Comparison of ENCODE assay signal across 10 mouse cellular contexts in genomic region chr3:98197711-98198532, GRCm38 (mm10). TPM values are rescaled to one million over a fixed set of nuclear protein-coding genes. Genes with fewer than 3 reads are reported as not detected.
DNase-seq lines count a peak whose midpoint lies in the region; ATAC-seq and TF ChIP-seq lines count a peak whose summit lies in the region.
"Had no signal": no experiment of that assay in that cellular context is flagged by ENCODE, and none has a peak within 500 bp of the region (broad histone marks: within the 10 kb centered on the region; RNA-seq: fewer than 3 reads in every experiment).

No protein-coding gene starts in this region.

- H3K4me3 ChIP-seq in layer of hippocampus, adult 2 months, result no peak overlapping the region
- H3K4me3 ChIP-seq in limb, embryonic 10.5 days, result no peak overlapping the region
- H3K4me3 ChIP-seq in neural tube, embryonic 14.5 days (ENCODE audit: low read depth, low read length), result no peak overlapping the region
- no peak overlapping the region for H3K4me3 ChIP-seq in thymus, adult 2 months (ENCODE audit: control insufficient read depth, insufficient read depth, low read length)
- H3K4me3 ChIP-seq: erythroblast, embryonic 14.5 days had no signal

- TF ChIP-seq POLR2A in thymus, adult 2 months (IDR thresholded peaks at IDR 0.05; ENCODE audit: control insufficient read depth, extremely low read depth, insufficient read depth, low read length, poor library complexity), result no peak

- H3K9ac ChIP-seq in neural tube, embryonic 14.5 days (replicated peaks; ENCODE audit: low read depth, low read length), result no peak overlapping the region

- H3K27me3 ChIP-seq in limb, embryonic 10.5 days (ENCODE audit: low read depth, poor library complexity, severe bottlenecking), result no peaks in the 10 kb centered on the region
- no peaks in the 10 kb centered on the region for H3K27me3 ChIP-seq in neural tube, embryonic 14.5 days (ENCODE audit: control insufficient read depth, insufficient read depth, low read length)
- no peaks in the 10 kb centered on the region for H3K27me3 ChIP-seq in thymus, adult 2 months (ENCODE audit: control insufficient read depth, insufficient read depth, low read length)

- TF ChIP-seq CTCF in layer of hippocampus, adult 2 months (conservative IDR thresholded peaks at IDR 0.05), result no peak
- TF ChIP-seq CTCF in thymus, adult 2 months (IDR thresholded peaks at IDR 0.05; ENCODE audit: borderline replicate concordance, control insufficient read depth, extremely low read depth, insufficient read depth, low read length, poor library complexity), result no peak

- H3K36me3 ChIP-seq in limb, embryonic 10.5 days, result no peaks in the 10 kb centered on the region
- H3K36me3 ChIP-seq in neural tube, embryonic 14.5 days (ENCODE audit: control insufficient read depth, insufficient read depth, low read length), result no peaks in the 10 kb centered on the region
- H3K36me3 ChIP-seq in thymus, adult 2 months (ENCODE audit: control insufficient read depth, insufficient read depth, low read length), result no peaks in the 10 kb centered on the region

- no peaks in the 10 kb centered on the region for H3K9me3 ChIP-seq in limb, embryonic 10.5 days (replicated peaks)
- H3K9me3 ChIP-seq in neural tube, embryonic 14.5 days (ENCODE audit: control insufficient read depth, low read length), result no peaks in the 10 kb centered on the region

- WGBS in limb, embryonic 10.5 days, result 47% methylated on average over 9 of the region's 9 CpGs
- 12% methylated on average over 9 of the region's 9 CpGs for WGBS in neural tube, embryonic 14.5 days
- WGBS in thymus, adult 2 months, result 73% methylated on average over 9 of the region's 9 CpGs

- H3K4me1 ChIP-seq in limb, embryonic 10.5 days, result peaks cover 16% of the 10 kb centered on the region
- H3K4me1 ChIP-seq in neural tube, embryonic 14.5 days (ENCODE audit: control insufficient read depth, insufficient read depth, low read length), result no peaks in the 10 kb centered on the region
- H3K4me1 ChIP-seq in thymus, adult 2 months (replicated peaks; ENCODE audit: control insufficient read depth, insufficient read depth, low read length), result no peaks in the 10 kb centered on the region

- H3K27ac ChIP-seq in layer of hippocampus, adult 2 months, result peak overlapping the region; percentile 36; the same call in 1 of the 2 replicates
- peak overlapping the region; percentile 61 for H3K27ac ChIP-seq in limb, embryonic 10.5 days
- no peak overlapping the region for H3K27ac ChIP-seq in neural tube, embryonic 14.5 days (ENCODE audit: low read depth, low read length)
- H3K27ac ChIP-seq in thymus, adult 2 months (ENCODE audit: control insufficient read depth, insufficient read depth, low read length), result no peak overlapping the region

- H3K4me2 ChIP-seq in neural tube, embryonic 14.5 days (ENCODE audit: low read depth, low read length), result no peak overlapping the region

- peak; percentile 72; the same call in 1 of the 2 replicates for ATAC-seq in neural tube, embryonic 14.5 days (ENCODE audit: low read depth)

- DNase-seq in layer of hippocampus, adult 2 months (ENCODE audit: low spot score in 2 of 2), result no peak
- no peak for DNase-seq in layer of hippocampus, adult 9-10 months (ENCODE audit: low spot score)
- DNase-seq in embryo, embryonic 11 days, result peak; percentile 77
- no peak for DNase-seq in limb, embryonic 10.5 days (ENCODE audit: low spot score)
- no peak for DNase-seq in thymus, postnatal 14 days
- no peak for DNase-seq in thymus, adult 2 months
- no peak for DNase-seq in adrenal gland, adult (ENCODE audit: inconsistent age in 2 of 2, low spot score in 1 of 2)

RNA-seq across cellular contexts. Expression of gene Reg4, which starts 24.0 kb away (rescaled TPM):
- total RNA-seq in layer of hippocampus, adult 2 months (2021), result not detected
- not detected in 2 replicates for polyA plus RNA-seq in limb, embryonic 10.5 days (2016; fragmentation: Nextera tagmentation; extraction: Ambion mirVana)
- polyA plus RNA-seq in neural tube, embryonic 14.5 days (2014; fragmentation: Nextera tagmentation; extraction: Ambion mirVana), result not detected in 2 replicates
- polyA plus RNA-seq in thymus, adult 2 months (2012; rRNA removed), result 0.35 TPM in 1 of 2 replicates, not detected in the other
- total RNA-seq: left cerebral cortex, adult 18-20 months had no signal
- polyA plus RNA-seq: erythroblast, embryonic 14.5 days had no signal

RNA-seq across cellular contexts. Expression of gene Adam30, which starts 37.5 kb away (rescaled TPM):
- total RNA-seq in layer of hippocampus, adult 2 months (2021), result not detected
- polyA plus RNA-seq in limb, embryonic 10.5 days (2016; fragmentation: Nextera tagmentation; extraction: Ambion mirVana), result not detected in 2 replicates
- not detected in 2 replicates for polyA plus RNA-seq in neural tube, embryonic 14.5 days (2014; fragmentation: Nextera tagmentation; extraction: Ambion mirVana)
- polyA plus RNA-seq in thymus, adult 2 months (2012; rRNA removed), result not detected in 2 replicates
- total RNA-seq: left cerebral cortex, adult 18-20 months had no signal
- polyA plus RNA-seq: erythroblast, embryonic 14.5 days had no signal

Comparison
In these comparisons a context has a peak if more than half of its experiments do, and no peak if none do; other contexts are left out.
1. H3K27ac ChIP-seq: peak in layer of hippocampus, adult 2 months (single experiment) and limb, embryonic 10.5 days (single experiment); none in neural tube, embryonic 14.5 days (single experiment) and thymus, adult 2 months (single experiment).